Mouse (Mus musculus) adrenal gland, adult 18-20 months (tissue): ENCODE measurements at regions not wholly inside any gene's neighbourhood (a gene's known extent, or its start where the extent isn't known, plus 50 kb on each side); places are given as distances from the start of the nearest gene placed in this dataset.
"Not testable (repeated sequence)": the region's sequence is repeated elsewhere in the genome, so short reads cannot be mapped to it uniquely, and the experiment has no call there.

Source experiments
- DNase-seq, 2 experiments: peaks; one replicate each; pipeline ENCODE4 v3.0.0; 2021 to 2022; ENCODE audit warnings: low spot score in 2 of 2

DNA sequence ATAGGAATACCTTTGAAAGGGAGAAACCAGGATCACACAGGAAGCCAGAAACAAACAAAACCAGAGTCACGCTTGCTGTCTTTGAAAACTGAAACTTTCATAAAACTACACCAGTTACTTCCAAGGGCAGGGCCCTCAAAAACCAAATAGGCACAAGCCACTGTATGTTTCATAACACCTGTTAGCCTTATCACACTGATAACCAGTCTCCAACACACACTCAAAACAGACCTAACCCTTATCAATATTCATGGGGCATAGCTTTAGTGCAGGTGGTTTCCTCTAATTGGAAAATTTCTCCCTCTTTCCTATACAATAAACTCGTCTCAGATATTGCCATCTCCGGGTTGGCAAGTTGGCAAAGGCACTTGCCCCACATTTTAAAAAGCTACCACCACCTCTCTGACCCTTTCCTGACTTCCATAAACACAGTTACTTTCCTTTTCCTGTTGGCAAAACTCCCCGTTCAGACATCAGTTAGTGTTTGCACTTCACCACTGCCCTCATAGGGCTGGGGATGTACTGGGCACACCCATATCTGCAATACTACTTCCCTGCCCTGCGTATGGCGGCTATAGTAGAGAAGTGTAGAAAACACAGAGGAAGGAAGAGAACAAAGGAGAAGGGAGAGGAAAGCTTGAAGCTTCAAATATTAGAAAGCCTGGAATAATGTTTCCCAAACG is 169.1 kb upstream of the Col8a1 start:
- DNase-seq, result no peak

DNA sequence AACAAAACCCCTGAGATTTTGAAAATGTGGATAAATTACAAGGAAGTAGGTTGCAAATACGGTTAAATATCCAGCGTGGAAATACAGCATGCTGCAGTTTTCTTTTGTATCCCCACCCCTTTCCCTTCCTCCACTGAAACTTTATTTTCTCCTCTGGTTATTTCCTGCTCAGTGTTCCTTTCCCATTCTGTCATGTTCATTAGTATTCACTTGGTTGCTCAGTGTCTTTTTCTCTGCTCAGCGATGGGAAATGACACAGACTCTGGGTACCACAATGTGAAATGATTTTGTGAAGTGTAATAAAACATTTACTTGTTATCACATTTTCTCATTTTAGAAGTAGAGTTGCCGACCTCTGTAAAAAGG is 169.6 kb upstream of the Col8a1 start:
- DNase-seq, result no peak

DNA sequence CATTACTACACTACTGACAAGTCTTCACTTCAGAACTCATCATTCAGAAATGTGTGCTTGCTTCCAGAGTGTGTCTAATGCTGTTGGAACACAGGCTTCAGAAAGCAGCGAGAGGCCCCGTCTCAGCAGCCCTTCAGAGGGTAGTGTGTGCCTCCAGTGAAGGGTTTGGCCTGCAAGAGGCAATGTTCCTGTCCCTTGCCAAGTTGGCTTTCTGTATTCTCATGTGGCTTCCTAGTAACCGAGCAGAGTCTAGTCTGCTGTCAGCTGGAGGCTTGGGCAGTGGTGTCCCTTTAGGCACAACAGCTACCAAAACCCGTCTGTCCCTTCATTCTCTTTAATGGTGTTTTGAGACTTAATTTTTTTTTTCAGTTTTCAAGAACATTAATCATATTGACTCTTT is 173.3 kb upstream of the Col8a1 start:
- DNase-seq, result no peak

DNA sequence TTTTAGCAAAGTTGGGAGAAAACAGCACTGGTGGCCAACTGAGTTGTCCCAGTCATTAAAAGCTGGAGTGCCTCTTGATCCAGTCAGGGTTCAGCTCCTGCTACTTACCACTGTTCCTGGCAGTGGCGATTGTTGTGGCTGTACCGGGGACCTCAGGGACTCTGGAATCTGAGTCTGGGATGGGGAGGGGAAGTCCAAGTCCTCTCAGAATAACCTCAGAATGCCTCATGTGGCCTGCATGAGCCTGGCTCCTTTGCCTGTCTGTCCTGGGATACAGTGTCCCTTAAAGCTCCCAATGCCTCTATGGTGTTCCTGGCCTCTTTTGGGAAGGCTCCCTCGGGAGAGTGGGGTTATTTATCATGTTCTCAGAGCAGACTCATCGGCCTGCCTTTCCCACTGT is 173.8 kb upstream of the Col8a1 start:
- DNase-seq, result no peak

DNA sequence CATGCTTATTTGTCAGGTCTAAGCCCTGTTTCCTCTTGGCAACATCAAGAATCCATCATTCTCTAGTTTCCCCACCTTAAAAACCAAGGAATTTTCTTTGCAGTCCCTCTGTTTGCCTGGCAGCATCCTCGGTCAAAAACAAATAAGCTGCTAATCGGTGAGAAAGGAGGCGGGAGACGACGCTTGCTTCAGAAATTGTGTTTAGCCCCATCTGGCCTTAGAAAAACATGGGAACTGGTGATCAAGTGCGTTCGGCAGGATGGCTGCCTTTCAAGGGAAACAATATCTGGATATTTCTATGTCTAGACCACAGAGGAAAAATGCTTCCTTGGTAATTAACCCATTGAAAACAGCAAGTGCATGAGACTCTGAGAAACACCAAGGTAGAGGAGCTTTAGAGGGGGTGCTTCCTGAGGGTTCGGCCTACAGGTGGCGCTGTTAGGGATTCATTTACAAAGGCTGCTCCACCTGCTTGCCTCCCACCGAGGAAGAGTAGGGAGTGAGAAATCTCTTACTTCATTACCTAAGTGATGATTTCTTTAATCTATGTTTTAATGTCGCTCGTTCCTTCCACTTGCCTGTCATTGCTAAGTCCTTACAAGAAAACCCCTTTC is 174.7 kb upstream of the Col8a1 start:
- DNase-seq, result no peak

DNA sequence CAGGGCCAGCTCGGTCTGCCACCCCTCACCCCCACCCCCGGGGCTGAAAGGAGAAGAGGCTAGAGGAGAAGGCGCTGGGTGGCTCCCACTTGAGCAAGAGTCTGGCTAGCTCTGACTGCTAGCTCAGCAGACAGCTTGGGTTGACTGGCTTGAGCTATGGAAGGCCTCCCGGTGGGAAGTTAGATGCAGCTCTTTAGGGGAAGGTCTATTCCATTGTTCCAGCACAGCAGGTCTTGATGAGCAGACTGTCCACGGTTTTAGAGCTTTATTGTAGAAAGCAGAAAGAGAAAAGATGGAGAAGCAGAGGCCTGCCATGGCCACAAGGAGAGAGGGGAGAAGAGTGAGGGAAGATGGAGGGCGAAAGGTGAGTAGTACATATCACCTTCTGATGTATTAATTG is 190.9 kb upstream of the Col8a1 start:
- DNase-seq, result no peak

DNA sequence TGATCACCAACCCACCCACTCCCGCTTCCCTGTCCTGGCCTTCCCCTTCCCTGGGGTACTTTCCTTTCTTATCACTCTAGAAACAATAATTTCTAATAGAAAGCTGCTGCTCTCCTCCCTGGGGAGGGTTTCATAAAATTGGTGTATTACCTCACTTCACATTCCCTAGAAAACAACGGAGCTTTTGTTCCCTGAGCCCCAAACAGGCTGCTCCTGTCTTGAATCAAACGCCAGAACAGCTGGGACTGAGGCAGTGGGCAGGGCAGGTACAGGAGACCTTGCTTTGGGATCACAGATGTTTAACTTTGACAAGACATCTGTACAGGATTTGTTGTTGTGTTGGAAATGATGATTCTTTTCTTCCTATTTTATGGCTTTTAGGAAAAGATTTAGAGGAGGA is 192.8 kb upstream of the Col8a1 start:
- DNase-seq, result no peak

DNA sequence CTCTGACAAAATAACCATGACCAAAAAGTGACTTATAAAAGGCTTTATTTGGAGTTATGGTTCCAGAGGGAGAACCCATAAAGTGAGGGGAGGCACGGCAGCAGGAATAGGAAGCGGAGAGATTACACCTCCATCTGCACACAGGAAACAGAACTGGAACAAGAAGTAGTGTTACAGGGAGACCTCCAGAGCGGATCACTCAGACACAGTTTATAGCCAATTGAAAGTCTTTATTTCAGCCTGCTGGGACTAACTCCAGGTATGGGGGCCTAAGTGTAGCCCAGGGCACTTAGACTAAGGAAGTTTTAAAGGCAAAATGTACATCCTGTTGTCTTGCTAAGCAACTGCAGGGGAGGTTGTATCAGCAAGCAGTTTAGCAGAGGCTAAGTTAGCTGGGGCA is 195.1 kb upstream of the Col8a1 start:
- no peak for DNase-seq

DNA sequence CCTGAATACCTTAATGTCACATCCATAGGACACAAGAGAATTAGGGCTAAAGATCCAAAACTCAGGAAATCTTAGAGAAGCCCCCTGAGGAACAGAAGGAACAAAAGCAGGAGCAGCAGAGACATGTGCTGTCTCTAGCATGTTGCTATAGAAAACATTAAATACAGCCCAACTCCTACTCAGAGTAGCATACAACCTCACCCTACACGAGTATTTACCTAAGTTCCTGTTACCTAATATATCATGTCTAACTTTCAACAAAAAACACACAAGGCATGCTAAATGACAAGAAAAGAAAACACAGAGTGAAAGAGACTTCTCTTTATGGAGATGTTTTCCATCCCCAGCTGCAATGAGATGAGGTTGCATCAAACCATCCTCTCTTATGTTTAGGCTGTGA is 216.4 kb upstream of the Col8a1 start:
- DNase-seq, result no peak

DNA sequence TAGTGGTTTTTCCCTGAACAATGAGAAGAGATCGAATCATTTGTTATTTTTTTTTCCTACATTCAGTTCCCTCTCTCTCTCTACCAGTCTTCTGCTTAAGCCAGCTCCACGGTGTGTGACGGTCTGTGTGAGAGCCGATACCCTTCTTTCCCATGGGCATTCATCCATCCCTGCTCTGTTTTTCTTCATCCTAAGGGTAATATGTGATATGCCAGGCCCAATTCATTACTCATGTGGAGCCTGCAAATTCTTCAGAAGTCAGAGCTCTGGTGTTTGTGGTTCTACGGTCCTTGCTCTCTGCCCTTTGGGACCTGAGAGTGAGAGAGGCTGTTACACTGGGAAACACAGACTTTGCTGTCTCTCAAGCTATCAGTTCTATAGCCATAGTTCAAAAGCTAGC is 229.6 kb upstream of the Col8a1 start:
- DNase-seq, result no peak

DNA sequence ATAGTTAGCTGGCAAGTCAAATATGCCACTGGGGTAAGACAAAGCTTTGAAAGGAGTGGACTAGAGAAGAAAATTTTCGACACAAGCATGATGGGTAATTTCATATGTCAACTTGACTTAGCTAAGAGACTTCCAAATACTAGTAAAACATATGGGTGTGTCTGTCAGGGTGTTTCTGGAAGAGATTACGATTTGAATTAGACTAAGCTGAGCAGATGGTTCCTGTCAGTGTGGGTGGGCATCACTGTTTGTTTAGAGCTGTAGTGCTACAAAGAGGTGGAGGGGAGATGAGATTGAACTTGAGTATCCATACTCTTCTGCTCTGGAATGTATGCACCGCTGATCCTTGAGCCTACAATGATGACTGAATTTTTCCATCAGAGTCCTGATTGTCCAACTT is 251.2 kb upstream of the Col8a1 start:
- DNase-seq, result no peak

DNA sequence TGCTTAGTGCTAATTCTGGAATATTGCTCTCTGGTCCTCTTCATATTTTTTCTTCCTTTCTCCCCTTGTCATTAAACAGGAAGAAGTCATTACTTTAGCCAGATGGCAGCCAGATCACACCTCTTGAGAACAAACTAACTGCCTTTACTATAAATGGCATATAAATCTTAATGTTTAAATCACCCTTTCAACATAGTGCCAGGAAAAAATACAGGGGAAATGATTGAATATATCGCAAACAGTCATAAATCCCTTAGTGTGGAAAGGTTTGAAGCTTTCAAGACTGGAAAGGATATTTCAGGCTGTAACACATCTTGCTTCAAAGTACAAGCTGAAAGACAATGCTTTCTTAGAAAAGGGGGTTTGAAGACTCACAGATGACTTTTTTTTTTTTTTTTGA is 259.0 kb upstream of the Col8a1 start:
- DNase-seq, result no peak

DNA sequence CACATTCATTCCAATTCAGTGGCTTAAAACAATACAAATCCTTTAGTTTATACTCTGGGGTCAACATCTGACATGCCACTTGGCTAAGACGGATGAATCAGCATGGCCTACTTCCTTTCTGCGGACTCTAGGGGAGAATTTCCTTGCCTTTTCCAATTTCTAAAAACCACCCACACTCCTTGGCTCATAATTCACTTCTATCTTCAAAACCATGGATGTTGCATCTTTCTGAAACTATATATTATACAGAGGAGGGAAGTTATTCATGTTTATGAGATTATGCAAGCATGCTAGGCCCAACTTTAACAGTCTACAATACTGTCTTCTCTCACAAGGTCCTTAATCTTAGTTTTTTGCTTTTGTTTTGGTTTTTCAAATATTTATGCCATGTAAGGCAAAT is 273.0 kb upstream of the Col8a1 start:
- DNase-seq, result no peak

DNA sequence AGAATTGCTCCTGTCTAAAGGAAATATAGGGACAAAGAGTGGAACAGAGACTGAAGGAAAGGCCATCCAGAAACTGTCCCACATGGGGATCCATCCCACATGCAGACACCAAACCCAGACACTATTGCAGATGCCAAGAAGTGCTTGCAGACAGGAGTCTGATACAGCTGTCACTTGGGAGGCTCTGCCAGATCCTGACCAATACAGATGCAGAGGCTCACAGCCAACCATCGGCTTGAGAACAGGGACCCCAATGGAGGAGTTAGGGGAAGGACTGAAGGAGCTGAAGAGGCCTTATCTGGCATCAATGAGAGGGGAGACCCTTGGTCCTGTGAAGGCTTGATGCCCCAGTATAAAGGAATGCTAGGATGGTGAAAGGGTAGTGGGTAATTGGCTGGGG is 274.0 kb upstream of the Col8a1 start:
- DNase-seq, result not testable (repeated sequence)

DNA sequence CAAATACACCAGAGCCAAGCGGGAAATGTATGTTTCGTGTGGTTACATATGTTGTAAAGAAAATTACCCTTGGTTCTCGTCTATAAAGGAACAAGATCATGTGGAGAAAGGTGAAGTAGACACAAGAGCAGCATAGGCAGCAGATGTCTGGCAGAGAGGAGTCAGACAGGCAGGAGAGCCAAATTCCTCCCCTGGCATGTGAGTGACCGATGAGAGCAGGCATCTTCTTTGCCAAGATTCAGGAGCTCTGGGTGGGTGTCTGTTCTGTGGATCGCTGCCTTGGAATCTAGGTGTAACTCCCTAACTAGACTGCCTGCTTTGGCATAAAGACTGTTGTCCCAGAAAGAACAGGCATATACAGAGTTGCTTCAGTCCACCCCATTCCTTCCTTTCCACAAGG is 275.1 kb upstream of the Col8a1 start:
- DNase-seq, result no peak

DNA sequence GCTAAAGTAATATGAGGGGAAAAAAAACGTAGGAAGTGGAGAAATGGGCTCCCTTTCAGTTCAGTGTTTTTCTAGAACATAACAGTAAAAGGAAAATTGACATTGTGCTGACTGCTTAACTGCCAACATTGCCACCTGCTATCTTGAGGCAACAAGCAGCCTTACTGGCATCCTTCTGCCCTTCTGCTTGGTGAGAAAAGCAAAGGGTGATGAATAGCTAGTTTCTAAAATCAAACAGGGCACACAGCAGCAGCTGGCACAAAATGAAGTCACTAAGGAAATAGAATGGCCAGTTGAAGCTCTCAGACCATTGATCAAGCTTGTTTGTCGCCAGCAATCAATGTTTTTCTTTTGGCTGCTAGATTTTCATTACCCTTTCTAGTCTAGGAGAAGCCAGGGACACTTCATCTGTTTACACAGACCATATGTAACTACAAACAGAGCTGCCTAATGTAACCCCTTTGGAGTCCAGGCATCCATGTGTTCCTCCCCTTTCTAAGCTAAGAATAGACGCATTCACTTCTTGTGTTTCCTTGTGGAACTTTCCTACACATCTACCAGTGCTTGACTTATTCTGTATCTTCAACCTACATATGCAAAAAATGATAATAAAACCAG is 314.2 kb upstream of the Col8a1 start:
- DNase-seq, result no peak

DNA sequence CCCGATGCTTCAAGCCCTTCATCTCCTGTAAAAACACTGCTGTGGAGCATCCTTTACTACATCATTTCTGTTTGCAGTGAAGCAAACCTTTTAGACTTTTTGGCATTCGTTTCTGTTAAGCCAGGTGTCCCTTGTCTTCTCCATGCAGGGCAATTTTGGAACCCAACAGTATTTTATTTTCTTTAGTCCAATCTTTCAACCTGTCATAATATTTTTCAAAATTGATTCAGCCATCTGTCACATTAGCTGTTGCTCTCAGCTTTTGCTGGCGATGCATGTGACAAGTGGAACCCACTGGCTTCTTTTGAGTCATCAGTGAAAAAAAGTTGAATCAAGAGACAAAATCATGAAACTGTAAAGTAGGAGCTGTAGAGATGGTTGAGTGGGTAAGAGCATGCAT is 317.9 kb upstream of the Col8a1 start:
- no peak for DNase-seq

DNA sequence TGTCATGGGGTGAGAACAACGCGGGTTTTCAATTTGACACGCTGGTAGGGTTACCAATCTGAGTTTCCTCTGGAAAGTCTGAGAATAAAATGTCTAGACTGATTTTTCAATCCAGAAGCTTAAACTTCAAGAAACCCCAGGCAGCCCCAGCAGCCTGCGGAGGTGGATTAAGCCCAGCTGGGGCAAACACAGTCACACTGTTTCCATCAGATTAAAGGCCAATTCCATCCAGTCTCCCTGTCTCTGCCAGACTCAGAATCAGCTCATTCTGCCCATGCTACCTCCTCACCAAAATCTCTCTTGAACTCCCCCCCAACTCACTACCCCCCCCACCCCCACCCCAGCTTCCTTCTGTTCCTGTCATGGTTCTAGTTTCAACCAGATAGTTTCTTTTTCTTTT is 307.9 kb upstream of the Dcbld2 start:
- no peak for DNase-seq

DNA sequence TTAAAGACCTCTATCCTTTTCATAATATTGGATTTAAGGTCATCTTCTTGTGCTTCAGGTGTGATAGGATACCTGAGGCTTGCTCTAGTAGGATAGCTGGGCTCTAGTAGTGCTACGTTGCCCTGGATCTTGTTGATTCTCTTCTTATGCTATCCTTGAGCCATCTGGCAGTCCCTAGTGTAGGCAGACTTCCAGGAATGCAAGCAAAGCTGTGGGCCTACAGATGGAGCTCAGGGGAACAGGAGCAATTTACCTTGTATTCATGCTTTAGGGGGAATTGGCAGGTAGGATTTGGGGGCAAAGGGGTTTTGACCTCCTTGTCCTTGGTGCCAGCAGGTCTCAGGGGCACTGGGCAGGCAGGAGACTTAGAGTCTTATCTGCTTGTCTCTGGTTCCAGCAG is 297.8 kb upstream of the Dcbld2 start:
- DNase-seq, result no peak

DNA sequence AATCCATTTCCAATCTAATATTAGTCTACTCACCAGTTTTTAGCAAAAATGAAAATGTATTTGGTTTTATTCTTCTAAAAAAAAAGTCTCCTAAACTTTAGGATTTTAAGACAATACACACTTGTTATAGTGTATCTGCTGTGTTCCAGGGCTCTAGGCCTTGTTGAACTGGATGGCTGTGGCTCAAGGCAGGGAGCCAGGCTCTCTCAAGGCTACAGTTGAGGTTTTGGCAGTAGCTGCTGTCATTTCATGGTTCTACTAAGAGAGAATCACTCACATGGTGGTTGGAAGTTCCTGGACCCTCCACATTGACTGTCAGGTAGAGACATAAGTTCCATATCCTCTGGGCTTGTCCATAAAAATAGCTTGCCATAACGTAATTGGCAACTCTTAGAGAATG is 282.2 kb upstream of the Dcbld2 start:
- DNase-seq, result no peak

DNA sequence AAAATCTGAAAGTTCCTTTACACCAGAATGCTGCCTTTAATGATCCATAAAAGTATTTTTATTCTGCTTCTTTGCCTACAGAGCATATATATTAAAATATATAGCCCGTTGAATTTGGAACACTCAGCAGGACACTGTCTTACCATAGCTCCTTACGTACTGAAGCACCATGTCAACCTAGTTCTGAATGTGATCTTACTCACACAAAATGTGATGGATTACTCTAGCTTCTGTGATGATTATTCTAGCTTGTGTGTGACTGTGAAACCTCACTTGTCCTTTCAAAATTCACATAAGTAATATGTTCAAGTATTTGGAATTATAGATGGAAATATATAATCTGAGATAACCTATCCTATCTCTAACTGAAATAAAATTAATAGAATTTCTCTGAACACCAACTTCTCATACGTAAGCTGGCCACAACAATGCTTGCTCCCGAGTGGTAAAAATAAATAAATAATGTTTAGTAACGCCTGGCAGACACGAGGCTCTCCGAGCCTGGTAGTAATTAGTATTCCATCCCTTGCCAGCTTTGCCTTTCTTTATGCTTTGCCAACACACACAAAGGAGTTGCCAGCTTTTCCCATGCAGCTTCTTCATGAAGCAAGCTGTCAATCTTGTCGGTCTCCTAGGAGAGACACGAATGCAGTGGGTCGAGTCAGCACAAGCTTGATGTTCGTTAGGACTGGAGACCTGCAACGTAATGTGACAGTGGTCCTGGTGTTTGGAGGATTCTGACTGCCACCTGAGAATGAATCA is 271.9 kb upstream of the Dcbld2 start:
- DNase-seq, result no peak

DNA sequence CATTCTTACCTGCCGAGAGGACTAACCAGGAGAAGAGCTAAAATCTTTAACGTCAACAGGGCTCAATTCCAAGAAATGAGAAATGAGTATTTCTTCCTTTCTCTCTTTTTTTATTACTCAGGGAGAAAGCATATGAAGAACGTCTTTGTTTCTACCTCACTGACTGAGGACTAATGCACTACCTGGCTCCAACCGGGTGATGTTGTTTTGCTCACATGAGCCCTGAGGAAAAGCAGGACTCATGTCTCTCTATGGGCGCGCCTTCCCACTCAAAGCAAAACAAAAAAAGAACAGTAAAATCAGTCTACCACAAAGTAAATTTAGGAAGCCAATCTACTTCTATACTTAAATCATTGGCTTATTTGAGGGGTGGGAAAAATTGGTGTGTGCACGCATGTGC is 271.3 kb upstream of the Dcbld2 start:
- no peak for DNase-seq
